Mouse (Mus musculus) gastrocnemius, postnatal 4 days (tissue): ENCODE results near the gene Tmem52b. TPM values are rescaled to one million over a fixed set of nuclear protein-coding genes. Genes with fewer than 3 reads are reported as not detected.
A peak's percentile ranks its signal among the peaks of the same experiment; 100 is the strongest.
"Not testable (repeated sequence)": the region's sequence is repeated elsewhere in the genome, so short reads cannot be mapped to it uniquely, and the experiment has no call there.

Source experiments
- DNase-seq, 2 experiments: peaks; one replicate each; pipeline ENCODE4 v3.0.0; 2021 to 2022; ENCODE audit warnings: low spot score in 2 of 2, mixed read lengths in 2 of 2
- long read RNA-seq, 2 experiments: library from polyadenylated mRNA; stranded (forward); transcript quantifications; one replicate each; pipeline ENCODE4 v2.0.0; 2021
- total RNA-seq, 2 experiments: library from RNA; stranded (reverse); gene quantifications; 2 replicates each; pipeline ENCODE4 v1.2.3; 2021

The Tmem52b gene
- not detected for total RNA-seq
- long read RNA-seq, experiment 1, partial matches to known transcripts: 0 of 1 reads
- long read RNA-seq, experiment 1, other reads (novel, unspliced or antisense): 0 of 1 reads
- long read RNA-seq, experiment 2: 0 reads

DNA sequence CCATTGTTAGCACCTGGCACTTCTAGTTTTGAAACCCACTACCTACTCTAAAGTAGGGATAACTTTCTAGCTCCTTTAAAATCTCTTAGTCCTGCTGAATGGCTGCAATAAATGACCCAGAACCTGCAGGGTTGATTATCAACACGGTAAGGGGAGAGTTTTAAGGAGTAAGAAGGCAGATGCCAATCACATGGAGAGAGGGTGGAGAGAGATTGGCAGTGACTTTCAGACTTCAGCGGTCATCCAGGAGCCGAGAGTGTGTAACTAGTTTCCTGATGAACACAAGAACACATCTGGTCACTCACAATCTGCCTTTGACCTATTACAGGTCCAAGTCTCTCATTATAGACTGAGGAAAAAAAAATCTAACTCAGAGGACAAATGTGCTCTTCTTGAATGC, at the start of gene Tmem52b:
Gene Tmem52b (plus strand): TSS at position 189 of the 400 bp plus-strand sequence.
- no peak for DNase-seq

GRCm38 (mm10) chr6:129471386-129471785, 41.0 kb upstream of the Tmem52b start:
- DNase-seq: no peak

DNA sequence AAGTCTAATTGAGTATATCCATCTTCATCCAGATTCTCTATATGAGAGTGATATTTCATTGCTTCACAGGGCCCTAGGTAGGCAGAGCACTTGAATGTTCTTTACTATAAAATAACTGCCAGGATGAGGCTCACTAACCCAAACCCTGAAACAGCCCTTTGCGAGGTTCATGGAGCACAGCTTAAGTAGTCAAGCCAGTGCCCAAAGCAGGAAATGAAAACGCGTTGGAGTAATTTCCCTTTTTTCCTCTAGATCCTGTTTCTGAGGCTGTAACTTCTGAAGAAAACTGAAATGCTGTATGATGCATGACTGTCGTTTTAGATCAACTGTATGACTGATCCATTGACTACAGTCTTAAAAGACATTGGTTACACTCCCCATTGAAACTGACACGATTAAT, 39.7 kb upstream of the Tmem52b start:
- DNase-seq: no peak

DNA sequence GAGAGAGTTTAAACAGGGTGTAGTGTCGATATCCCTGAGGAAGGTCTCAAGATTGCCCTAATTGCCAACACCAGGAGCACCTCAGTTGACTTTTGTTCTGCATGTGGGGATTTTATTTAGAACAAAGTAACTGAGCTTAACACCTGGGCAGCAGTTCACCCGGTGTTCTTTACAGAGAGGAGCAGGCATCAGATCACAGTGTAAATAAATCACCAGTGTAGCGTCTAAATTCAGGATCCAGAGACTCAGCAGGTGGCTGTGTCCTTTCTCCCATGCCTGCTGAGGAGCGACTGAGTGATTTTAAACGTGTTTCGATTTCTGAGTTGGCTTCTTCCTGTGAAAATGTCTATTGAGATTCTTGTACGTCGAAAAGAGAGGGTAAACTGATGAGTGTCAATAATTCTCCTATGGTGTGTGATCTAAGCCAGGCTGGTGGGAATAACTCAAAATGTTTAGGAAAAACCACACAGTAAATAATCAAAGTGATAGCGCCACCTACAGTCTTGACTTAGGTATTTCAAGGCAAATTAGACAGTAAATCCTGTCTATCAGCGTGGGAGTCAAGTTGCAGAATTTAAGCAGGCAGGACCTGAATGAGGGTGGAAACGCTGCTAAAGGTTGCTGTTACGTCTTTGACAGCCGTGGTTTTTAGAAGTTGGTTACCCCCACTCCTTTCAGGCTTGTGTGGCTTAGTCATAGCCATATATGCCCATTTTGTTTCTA, 35.8 kb upstream of the Tmem52b start:
- DNase-seq: peak in 1 of 2 experiments; percentile 10

GRCm38 (mm10) chr6:129480089-129480958, 32.0 kb upstream of the Tmem52b start:
- DNase-seq: peak in 1 of 2 experiments; percentile 9

DNA sequence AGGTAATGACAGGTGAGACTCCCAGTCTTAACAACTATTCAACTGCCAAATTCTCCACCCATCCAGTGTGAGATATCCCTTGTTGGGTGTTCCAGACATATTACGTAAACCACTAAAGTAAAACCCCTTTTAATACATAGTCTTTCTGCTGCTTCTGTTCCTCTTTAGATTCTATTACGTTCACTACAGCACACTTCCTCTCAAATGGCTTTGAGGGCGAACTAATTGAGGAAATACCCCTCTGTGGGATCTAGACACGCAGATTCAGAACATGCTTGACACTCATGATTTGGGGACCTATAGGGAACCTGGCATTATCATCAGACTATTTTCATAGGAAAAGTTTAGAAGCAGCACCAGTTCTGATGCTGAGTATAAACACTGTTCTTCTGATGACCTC, 17.4 kb upstream of the Tmem52b start:
- no peak for DNase-seq

GRCm38 (mm10) chr6:129497345-129498218, 14.8 kb upstream of the Tmem52b start:
- DNase-seq: no peak

- not testable (repeated sequence) for DNase-seq
Observed at GRCm38 (mm10) chr6:129499516-129499915, 12.8 kb upstream of the Tmem52b start.

GRCm38 (mm10) chr6:129503471-129503870, 8.9 kb upstream of the Tmem52b start:
- no peak for DNase-seq

DNA sequence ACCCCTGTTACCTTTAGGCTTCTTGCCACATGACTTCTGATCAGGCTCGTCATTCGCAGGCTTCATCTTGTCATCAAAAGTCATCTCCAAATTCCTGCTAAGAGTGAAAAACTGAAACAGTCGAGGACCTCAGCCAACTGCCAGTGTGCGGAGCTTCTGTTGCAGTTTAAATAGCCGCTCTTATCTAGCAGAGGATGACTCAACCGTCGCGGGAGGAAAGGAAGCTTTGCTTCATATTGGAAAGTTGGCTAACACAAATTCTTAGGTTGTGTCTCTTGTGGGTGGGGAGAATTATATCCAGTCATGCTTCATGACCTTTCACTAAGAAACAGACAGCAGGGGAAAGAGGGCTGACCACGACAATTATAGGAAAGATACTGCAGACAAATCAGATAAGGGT, 5.3 kb upstream of the Tmem52b start, which contains the start of gene Olr1:
Gene Olr1 (minus strand): TSS at position 142 of the 400 bp plus-strand sequence.
- no peak for DNase-seq

DNA sequence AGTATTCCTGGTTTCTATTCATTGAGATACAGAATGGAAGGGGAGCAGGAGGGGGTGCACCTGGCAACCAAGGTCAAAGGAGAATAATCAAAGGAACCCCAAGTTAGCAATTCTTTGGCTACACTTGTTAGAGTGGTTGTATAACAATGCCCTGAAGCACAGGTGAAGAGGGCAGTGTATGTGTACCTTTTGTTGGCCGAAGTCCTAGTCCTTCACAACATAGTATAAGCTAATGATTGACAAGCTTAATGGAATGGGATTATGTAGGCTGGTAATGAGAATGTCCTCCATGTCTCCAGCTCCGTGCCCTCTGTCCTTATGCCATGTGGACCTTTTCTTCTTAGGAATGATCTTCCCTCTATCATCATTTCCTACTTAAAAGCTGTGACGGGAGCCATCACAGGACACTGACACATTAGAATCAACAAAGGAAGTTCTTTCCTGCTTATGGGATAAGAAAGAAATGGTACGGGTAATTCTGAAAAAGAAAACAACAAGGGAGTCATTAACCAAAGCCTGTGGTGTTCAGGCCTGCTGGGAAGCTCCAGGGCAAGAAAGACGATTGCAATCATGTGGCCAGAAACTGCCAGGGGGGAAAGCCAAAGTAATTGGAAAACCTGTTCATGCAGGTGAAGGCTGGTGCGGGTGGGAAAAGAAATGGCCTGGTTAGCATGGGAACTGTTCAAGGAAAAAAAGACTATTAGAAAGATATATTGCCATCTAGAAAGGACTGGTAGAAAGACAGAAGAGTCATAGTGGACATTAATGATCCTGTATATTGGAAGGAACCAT, 2.0 kb upstream of the Tmem52b start:
- no peak for DNase-seq

- DNase-seq: no peak
Observed at GRCm38 (mm10) chr6:129512868-129513267, 513 bp downstream of the Tmem52b start.

DNA sequence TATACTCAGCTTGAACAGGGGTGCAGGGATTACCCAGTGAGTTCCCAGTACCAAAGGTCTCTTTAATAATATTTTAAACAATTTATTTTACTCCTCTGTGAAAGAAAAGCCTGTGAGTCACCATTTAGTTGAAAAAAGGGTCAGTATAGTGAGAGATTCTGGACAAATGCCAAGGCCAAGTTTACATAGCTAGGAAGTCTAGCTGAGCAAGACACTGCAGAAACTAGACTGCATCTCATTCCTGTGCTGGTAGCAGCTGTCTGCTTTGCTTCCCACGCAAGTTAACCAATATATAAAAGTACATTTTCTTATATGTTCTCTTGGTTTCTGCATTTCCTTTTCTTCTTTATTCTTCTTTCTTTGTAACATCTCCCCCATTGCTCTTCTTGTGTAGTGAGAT, 1.1 kb downstream of the Tmem52b start:
- no peak for DNase-seq

GRCm38 (mm10) chr6:129514376-129514775, 2.0 kb downstream of the Tmem52b start:
- DNase-seq: no peak

- DNase-seq: no peak
Observed at GRCm38 (mm10) chr6:129515068-129515467, 2.7 kb downstream of the Tmem52b start.

DNA sequence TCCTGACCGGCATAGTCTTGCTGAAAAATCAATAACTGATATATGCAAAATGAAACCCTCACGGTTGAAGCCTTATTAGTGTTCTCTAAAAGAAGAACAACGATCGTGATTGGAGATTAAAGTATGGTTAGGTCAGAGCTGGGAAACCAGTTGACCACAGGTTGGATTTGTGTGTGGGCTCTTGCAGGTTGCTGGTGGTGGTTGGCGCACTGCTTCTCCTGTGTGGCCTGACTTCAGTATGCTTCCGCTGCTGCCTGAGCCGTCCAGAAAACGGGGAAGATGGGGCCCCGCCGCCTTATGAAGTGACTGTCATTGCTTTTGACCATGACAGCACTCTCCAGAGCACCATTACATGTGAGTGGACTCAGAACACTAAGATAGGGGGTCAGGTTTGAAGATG, 4.0 kb downstream of the Tmem52b start:
- DNase-seq: no peak

GRCm38 (mm10) chr6:129517752-129518408, 5.5 kb downstream of the Tmem52b start:
- DNase-seq: no peak

GRCm38 (mm10) chr6:129526069-129526468, 13.7 kb downstream of the Tmem52b start:
- no peak for DNase-seq

DNA sequence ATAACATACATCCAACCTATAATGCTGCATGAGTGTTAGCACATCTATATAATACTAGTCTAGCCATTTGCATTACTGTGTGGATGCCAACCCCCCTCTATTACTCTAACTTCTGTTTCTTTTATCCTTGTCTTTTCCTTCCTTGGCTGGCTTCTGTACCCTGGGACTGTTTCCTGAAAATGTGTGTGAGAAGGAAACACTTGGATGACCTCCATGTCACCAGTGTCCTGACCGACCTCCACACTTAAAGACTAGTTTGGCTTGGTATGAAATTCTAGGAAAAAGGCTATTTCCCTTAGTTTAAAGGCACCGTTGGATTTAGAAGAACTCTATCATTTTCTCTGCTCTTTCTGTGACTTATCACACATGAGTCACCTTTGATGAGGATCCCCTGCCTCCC, 15.1 kb downstream of the Tmem52b start:
- DNase-seq: no peak

DNA sequence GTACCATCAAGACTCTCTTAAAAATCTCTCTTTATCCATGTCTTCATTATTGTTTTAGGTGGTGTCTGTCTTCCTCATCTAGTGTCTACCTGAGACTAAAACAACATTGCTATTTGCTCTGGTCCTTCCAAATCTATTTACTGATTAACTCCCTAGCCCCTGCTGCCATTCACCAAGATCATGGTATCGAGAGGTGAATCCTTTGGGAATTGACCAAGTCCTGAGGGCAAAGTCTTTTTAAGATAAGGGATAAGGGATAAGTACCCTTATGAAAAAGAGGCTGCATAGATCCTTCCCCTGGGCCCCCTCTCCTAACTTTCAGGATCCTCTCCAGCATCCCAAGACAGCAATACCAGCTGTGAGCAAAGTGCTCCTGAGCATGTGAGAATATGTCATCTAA, 17.2 kb downstream of the Tmem52b start:
- DNase-seq: no peak
